Mouse (Mus musculus) heart, embryonic 13.5 days (tissue): ENCODE data around the gene Hoxb8. TPM values are rescaled to one million over a fixed set of nuclear protein-coding genes. Genes with fewer than 3 reads are reported as not detected.

Experiments
- ATAC-seq: fragments of 200-750 bp; cut with Nextera tagmentation; 2 replicates; pipeline ENCODE4 v1.8.0; 2017; ENCODE audit warnings: moderate TSS enrichment; ENCODE audit not compliant: insufficient number of reproducible peaks, low FRiP score, low TSS enrichment; ENCODE audit errors: extremely low read depth
- H3K27ac ChIP-seq: fragments of 300-500 bp; sonication (generic); replicated peaks from 2 replicates; pipeline ENCODE4 v1.5.1; 2015; ENCODE audit warnings: moderate library complexity, mild to moderate bottlenecking, inconsistent platforms
- H3K27me3 ChIP-seq: fragments of 300-500 bp; sonication (generic); replicated peaks from 2 replicates; pipeline ENCODE4 v1.6.1; 2015; ENCODE audit warnings: mild to moderate bottlenecking, inconsistent platforms
- H3K36me3 ChIP-seq: fragments of 300-500 bp; sonication (generic); 2 replicates; pipeline ENCODE4 v1.6.1; 2015; ENCODE audit warnings: mild to moderate bottlenecking, inconsistent platforms
- H3K4me1 ChIP-seq: fragments of 300-500 bp; sonication (generic); 2 replicates; pipeline ENCODE4 v1.6.1; 2015; ENCODE audit warnings: inconsistent platforms
- H3K4me2 ChIP-seq: fragments of 300-500 bp; sonication (generic); 2 replicates; pipeline ENCODE4 v1.6.1; 2015; ENCODE audit warnings: inconsistent platforms, mild to moderate bottlenecking, moderate library complexity
- H3K4me3 ChIP-seq: fragments of 300-500 bp; sonication (generic); 2 replicates; pipeline ENCODE4 v1.5.1; 2015; ENCODE audit warnings: moderate library complexity, mild to moderate bottlenecking, inconsistent platforms
- H3K9ac ChIP-seq: fragments of 300-500 bp; sonication (generic); 2 replicates; pipeline ENCODE4 v1.6.1; 2015; ENCODE audit warnings: inconsistent platforms, mild to moderate bottlenecking, moderate library complexity
- H3K9me3 ChIP-seq: fragments of 300-500 bp; sonication (generic); 2 replicates; pipeline ENCODE4 v1.6.1; 2016; ENCODE audit warnings: inconsistent platforms
- WGBS: fragments of 180-500 bp; shearing (Covaris S2); methylation state at CpG from one replicate; pipeline ENCODE4 v1.1.7; 2015; ENCODE audit warnings: mixed read lengths; 5-methylcytosine and 5-hydroxymethylcytosine counted together
- polyA plus RNA-seq: library from polyadenylated mRNA; unstranded; fragments of >200 nt; fragmentation: Nextera tagmentation; extraction: Ambion mirVana; gene quantifications from 2 replicates; pipeline ENCODE4 v1.2.1, GENCODE M21; 2015

Gene Hoxb8
- polyA plus RNA-seq, 1 experiment from 2014 or later: not detected

- no peaks in the 10 kb centered on the region for H3K36me3 ChIP-seq
- no peak for ATAC-seq
- no peaks in the 10 kb centered on the region for H3K9me3 ChIP-seq
- H3K4me1 ChIP-seq: no peaks in the 10 kb centered on the region; the same call in 1 of the 2 replicates
- H3K4me2 ChIP-seq: peak overlapping the region; percentile 15
- H3K4me3 ChIP-seq: peak overlapping the region; percentile 43
- peaks cover 100% of the 10 kb centered on the region for H3K27me3 ChIP-seq
- H3K9ac ChIP-seq: peak overlapping the region; percentile 20; the same call in 1 of the 2 replicates
- H3K27ac ChIP-seq: no peak overlapping the region
- WGBS: 57% methylated on average over 6 of the region's 6 CpGs
Observed at GRCm38 (mm10) chr11:96305505-96306182, 23.9 kb downstream of the Hoxb8 start.

- no peak overlapping the region for H3K9ac ChIP-seq
- H3K27ac ChIP-seq: no peak overlapping the region
Observed at GRCm38 (mm10) chr11:96306183-96306907, 24.6 kb downstream of the Hoxb8 start.

GRCm38 (mm10) chr11:96306908-96307269 lies 25.2 kb downstream of the Hoxb8 start:
- no peaks in the 10 kb centered on the region for H3K36me3 ChIP-seq
- WGBS: 17% methylated on average over 13 of the region's 13 CpGs
- H3K9me3 ChIP-seq: no peaks in the 10 kb centered on the region
- peaks cover 8% of the 10 kb centered on the region; the same call in 1 of the 2 replicates for H3K4me1 ChIP-seq
- no peak for ATAC-seq
- peak overlapping the region; percentile 15; the same call in 1 of the 2 replicates for H3K4me3 ChIP-seq
- H3K4me2 ChIP-seq: no peak overlapping the region; the same call in none of the 2 replicates
- H3K27me3 ChIP-seq: peaks cover 100% of the 10 kb centered on the region
- no peak overlapping the region for H3K9ac ChIP-seq
- H3K27ac ChIP-seq: no peak overlapping the region

More at GRCm38 (mm10) chr11:96306183-96306907, 24.6 kb downstream of the Hoxb8 start:
- H3K27me3 ChIP-seq: peaks cover 100% of the 10 kb centered on the region
- 0 out of 2 replicates have a peak, but pooled peaks cover 4% of the 10 kb centered on the region for H3K4me1 ChIP-seq
- ATAC-seq: no peak
- no peaks in the 10 kb centered on the region for H3K36me3 ChIP-seq
- H3K4me3 ChIP-seq: peak overlapping the region; percentile 15
- H3K4me2 ChIP-seq: peak overlapping the region; percentile 3
- 24% methylated on average over 7 of the region's 7 CpGs for WGBS
- no peaks in the 10 kb centered on the region for H3K9me3 ChIP-seq

GRCm38 (mm10) chr11:96308763-96309162 lies 27.1 kb downstream of the Hoxb8 start:
- Histone ChIP-seq H3K27ac (no peak overlapping the region), H3K36me3 (no peaks in the 10 kb centered on the region), H3K27me3 (peaks cover 100% of the 10 kb centered on the region), H3K4me2 (0 out of 2 replicates have a peak overlapping the region, but pooled peaks have one; percentile 6), H3K9ac (no peak overlapping the region), H3K4me1 (peaks cover 11% of the 10 kb centered on the region; the same call in 1 of the 2 replicates), H3K4me3 (peak overlapping the region; percentile 5; the same call in 1 of the 2 replicates), H3K9me3 (no peaks in the 10 kb centered on the region)
- 17% methylated on average over 4 of the region's 4 CpGs for WGBS
- no peak for ATAC-seq

- Histone ChIP-seq H3K9me3 (no peaks in the 10 kb centered on the region), H3K4me3 (peak overlapping the region; percentile 5; the same call in 1 of the 2 replicates), H3K4me1 (peaks cover 11% of the 10 kb centered on the region; the same call in 1 of the 2 replicates), H3K36me3 (no peaks in the 10 kb centered on the region), H3K4me2 (0 out of 2 replicates have a peak overlapping the region, but pooled peaks have one; percentile 6), H3K9ac (no peak overlapping the region), H3K27ac (no peak overlapping the region), H3K27me3 (peaks cover 100% of the 10 kb centered on the region)
- ATAC-seq: no peak
- 24% methylated on average over 4 of the region's 4 CpGs for WGBS
Observed at GRCm38 (mm10) chr11:96309288-96309687, 27.6 kb downstream of the Hoxb8 start.

GRCm38 (mm10) chr11:96310183-96310938 lies 28.7 kb downstream of the Hoxb8 start:
- H3K9ac ChIP-seq: no peak overlapping the region
- no peaks in the 10 kb centered on the region for H3K36me3 ChIP-seq
- H3K27me3 ChIP-seq: peaks cover 100% of the 10 kb centered on the region
- WGBS: 12% methylated on average over 20 of the region's 20 CpGs
- H3K4me3 ChIP-seq: peak overlapping the region; percentile 47; the same call in 1 of the 2 replicates
- H3K9me3 ChIP-seq: no peaks in the 10 kb centered on the region
- no peak for ATAC-seq
- peaks cover 11% of the 10 kb centered on the region; the same call in 1 of the 2 replicates for H3K4me1 ChIP-seq
- peak overlapping the region; percentile 64 for H3K4me2 ChIP-seq
- H3K27ac ChIP-seq: no peak overlapping the region

- H3K4me3 ChIP-seq: peak overlapping the region; percentile 47
- WGBS: 15% methylated on average over 6 of the region's 6 CpGs
- no peaks in the 10 kb centered on the region for H3K9me3 ChIP-seq
- H3K4me1 ChIP-seq: peaks cover 11% of the 10 kb centered on the region; the same call in 1 of the 2 replicates
- ATAC-seq: no peak
- H3K27ac ChIP-seq: no peak overlapping the region
- peak overlapping the region; percentile 64 for H3K4me2 ChIP-seq
- peaks cover 100% of the 10 kb centered on the region for H3K27me3 ChIP-seq
- H3K36me3 ChIP-seq: no peaks in the 10 kb centered on the region
- H3K9ac ChIP-seq: 0 out of 2 replicates have a peak overlapping the region, but pooled peaks have one; percentile 28
Observed at GRCm38 (mm10) chr11:96311097-96311496, 29.4 kb downstream of the Hoxb8 start.

GRCm38 (mm10) chr11:96311520-96312417 lies 30.1 kb downstream of the Hoxb8 start:
- peak overlapping the region; percentile 17; the same call in 1 of the 2 replicates for H3K27ac ChIP-seq
- no peak for ATAC-seq
- no peaks in the 10 kb centered on the region for H3K36me3 ChIP-seq
- WGBS: under 1% methylated on average over 31 of the region's 31 CpGs
- peak overlapping the region; percentile 64 for H3K4me2 ChIP-seq
- peak overlapping the region; percentile 47 for H3K4me3 ChIP-seq
- peaks cover 100% of the 10 kb centered on the region for H3K27me3 ChIP-seq
- H3K9me3 ChIP-seq: no peaks in the 10 kb centered on the region
- H3K9ac ChIP-seq: peak overlapping the region; percentile 28
- H3K4me1 ChIP-seq: peaks cover 11% of the 10 kb centered on the region; the same call in 1 of the 2 replicates

- H3K4me2 ChIP-seq: no peak overlapping the region
Observed at GRCm38 (mm10) chr11:96313134-96313533, 31.4 kb downstream of the Hoxb8 start.

More at GRCm38 (mm10) chr11:96313134-96313533, 31.4 kb downstream of the Hoxb8 start:
- H3K9ac ChIP-seq: no peak overlapping the region
- 36% methylated on average over 2 of the region's 2 CpGs for WGBS
- no peak overlapping the region for H3K27ac ChIP-seq
- no peak overlapping the region for H3K4me3 ChIP-seq
- H3K9me3 ChIP-seq: no peaks in the 10 kb centered on the region
- no peak for ATAC-seq
- no peaks in the 10 kb centered on the region for H3K36me3 ChIP-seq
- peaks cover 11% of the 10 kb centered on the region; the same call in 1 of the 2 replicates for H3K4me1 ChIP-seq
- H3K27me3 ChIP-seq: peaks cover 100% of the 10 kb centered on the region
